Mouse (Mus musculus) CD4-positive, CD25-positive, alpha-beta regulatory T cell, adult 9 weeks (primary cell): ENCODE measurements around the gene Magel2. TPM values are rescaled to one million over a fixed set of nuclear protein-coding genes. Genes with fewer than 3 reads are reported as not detected.

Experiments
- polyA plus RNA-seq: library from polyadenylated mRNA; unstranded; fragments of 100-300 nt; shearing (Covaris generic); gene quantifications from one replicate; pipeline ENCODE4 v1.2.1, GENCODE M21; 2017

The Magel2 gene
- not detected for polyA plus RNA-seq

GRCm38 (mm10) chr7:62376510-62377304 lies at the start of gene Magel2:
Gene Magel2 (plus strand): TSS chr7:62377010.

GRCm38 (mm10) chr7:62346269-62346668 lies 30.5 kb upstream of the Magel2 start, which contains the start of gene Ndn:
Gene Ndn (plus strand): TSS chr7:62346569.

GRCm38 (mm10) chr7:62419493-62420360 lies 42.9 kb downstream of the Magel2 start, which contains the start of gene Mkrn3:
Gene Mkrn3 (minus strand): TSS chr7:62420139.

Other genes with a start within 250 kb of the Magel2 start
- gene Ndn, start 30.4 kb upstream of the Magel2 start, polyA plus RNA-seq: 0.07 TPM
- gene Mkrn3, start 43.1 kb downstream of the Magel2 start, polyA plus RNA-seq: not detected
- gene Peg12, start 87.5 kb downstream of the Magel2 start, polyA plus RNA-seq: not detected